Mouse (Mus musculus): Measurements from ENCODE around the gene Abcb9.

DNA sequence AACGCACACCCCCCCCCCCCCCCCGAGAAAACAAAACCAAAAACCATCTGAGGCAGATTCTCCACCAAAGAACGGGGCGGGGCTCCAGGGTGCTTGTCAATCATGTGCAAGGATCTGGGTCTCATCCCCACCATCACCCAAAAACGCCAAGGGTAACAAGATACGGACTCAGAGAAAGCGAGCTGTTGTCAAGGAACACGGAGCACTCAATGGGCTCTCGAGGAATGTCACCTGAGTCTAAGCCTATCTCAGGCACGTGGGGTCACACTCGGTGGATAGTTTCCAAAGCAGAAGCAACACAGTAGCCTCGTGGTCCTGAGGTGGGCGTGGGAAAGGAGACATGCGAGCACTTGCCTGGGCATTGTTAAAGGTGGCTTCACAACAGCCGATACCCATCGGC is 81.9 kb downstream of the Abcb9 start:
- TF ChIP-seq POLR2A (IDR thresholded peaks at IDR 0.05; ENCODE audit: extremely low read depth, insufficient read depth, low read length) = no peak
- no peak for TF ChIP-seq CTCF (IDR thresholded peaks at IDR 0.05; ENCODE audit: extremely low read depth, insufficient read depth, low read length)

Data from cortical plate, adult 2 months (tissue).